Mouse (Mus musculus) forebrain, embryonic 16.5 days (tissue): ENCODE results near the gene Traf3. TPM values are rescaled to one million over a fixed set of nuclear protein-coding genes. Genes with fewer than 3 reads are reported as not detected.

Experiments used
- ATAC-seq: fragments of 200-750 bp; cut with Nextera tagmentation; 2 replicates; pipeline ENCODE4 v1.8.0; 2017; ENCODE audit warnings: mild to moderate bottlenecking, moderate library complexity
- H3K27ac ChIP-seq: fragments of 300-500 bp; sonication (generic); 2 replicates; pipeline ENCODE4 v1.5.1; 2014; ENCODE audit warnings: low read length, control low read depth
- H3K27me3 ChIP-seq: fragments of 300-500 bp; sonication (generic); replicated peaks from 2 replicates; pipeline ENCODE4 v1.6.1; 2014; ENCODE audit warnings: low read length; ENCODE audit not compliant: control insufficient read depth, insufficient read depth
- H3K36me3 ChIP-seq: fragments of 300-500 bp; sonication (generic); 2 replicates; pipeline ENCODE4 v1.6.1; 2014; ENCODE audit not compliant: control insufficient read depth, insufficient read depth
- H3K4me1 ChIP-seq: fragments of 300-500 bp; sonication (generic); replicated peaks from 2 replicates; pipeline ENCODE4 v1.6.1; 2014; ENCODE audit warnings: low read length; ENCODE audit not compliant: control insufficient read depth, insufficient read depth
- H3K4me2 ChIP-seq: fragments of 300-500 bp; sonication (generic); 2 replicates; pipeline ENCODE4 v1.6.1; 2014; ENCODE audit warnings: mild to moderate bottlenecking, low read length, control low read depth
- H3K4me3 ChIP-seq: fragments of 300-500 bp; sonication (generic); replicated peaks from 2 replicates; pipeline ENCODE4 v1.5.1; 2014; ENCODE audit warnings: mild to moderate bottlenecking, low read length, control low read depth
- H3K9ac ChIP-seq: fragments of 300-500 bp; sonication (generic); replicated peaks from 2 replicates; pipeline ENCODE4 v1.6.1; 2014; ENCODE audit warnings: low read depth, low read length, control low read depth
- H3K9me3 ChIP-seq: fragments of 300-500 bp; sonication (generic); 2 replicates; pipeline ENCODE4 v1.6.1; 2016; ENCODE audit warnings: low read length; ENCODE audit not compliant: control insufficient read depth
- WGBS: fragments of 180-500 bp; shearing (Covaris S2); extraction: QIAGEN DNeasy Blood & Tissue Kit; methylation state at CpG from one replicate; pipeline ENCODE4 v1.1.7; 2014; 5-methylcytosine and 5-hydroxymethylcytosine counted together
- polyA plus RNA-seq: library from polyadenylated mRNA; unstranded; fragments of >200 nt; fragmentation: Nextera tagmentation; extraction: Ambion mirVana; gene quantifications from 2 replicates; pipeline ENCODE4 v1.2.1, GENCODE M21; 2015

The Traf3 gene
- polyA plus RNA-seq, 1 experiment from 2014 or later = 15.8 TPM

- Histone ChIP-seq H3K4me3 (peak overlapping the region; percentile 49), H3K9me3 (peaks cover 6% of the 10 kb centered on the region), H3K4me1 (peaks cover 22% of the 10 kb centered on the region), H3K27me3 (peaks cover 77% of the 10 kb centered on the region), H3K4me2 (peak overlapping the region; percentile 83), H3K36me3 (no peaks in the 10 kb centered on the region), H3K27ac (no peak overlapping the region), H3K9ac (peak overlapping the region; percentile 42)
- 3% methylated on average over 28 of the region's 28 CpGs for WGBS
- peak; percentile 41 for ATAC-seq
Observed at GRCm38 (mm10) chr12:111274006-111274405, 107.8 kb downstream of the Traf3 start.

- Histone ChIP-seq H3K27ac (no peak overlapping the region), H3K36me3 (no peaks in the 10 kb centered on the region), H3K4me2 (peak overlapping the region; percentile 83), H3K4me3 (peak overlapping the region; percentile 49), H3K27me3 (peaks cover 76% of the 10 kb centered on the region), H3K4me1 (peaks cover 22% of the 10 kb centered on the region), H3K9me3 (peaks cover 9% of the 10 kb centered on the region), H3K9ac (peak overlapping the region; percentile 42)
- 4% methylated on average over 80 of the region's 80 CpGs for WGBS
- peak; percentile 34; the same call in 1 of the 2 replicates for ATAC-seq
Observed at GRCm38 (mm10) chr12:111274447-111275149, 108.4 kb downstream of the Traf3 start.

GRCm38 (mm10) chr12:111275150-111275841 is 109.1 kb downstream of the Traf3 start:
- peak overlapping the region; percentile 42 for H3K9ac ChIP-seq
- no peaks in the 10 kb centered on the region for H3K36me3 ChIP-seq
- no peak for ATAC-seq
- peaks cover 69% of the 10 kb centered on the region for H3K27me3 ChIP-seq
- peaks cover 22% of the 10 kb centered on the region for H3K4me1 ChIP-seq
- H3K4me3 ChIP-seq = peak overlapping the region; percentile 49
- H3K9me3 ChIP-seq = peaks cover 9% of the 10 kb centered on the region
- WGBS = under 1% methylated on average over 57 of the region's 58 CpGs
- no peak overlapping the region for H3K27ac ChIP-seq
- peak overlapping the region; percentile 83 for H3K4me2 ChIP-seq

- H3K36me3 ChIP-seq = no peaks in the 10 kb centered on the region
- H3K9me3 ChIP-seq = peaks cover 9% of the 10 kb centered on the region
- ATAC-seq = no peak
- H3K4me2 ChIP-seq = no peak overlapping the region
- WGBS = 59% methylated on average over 6 of the region's 6 CpGs
- no peak overlapping the region for H3K27ac ChIP-seq
- no peak overlapping the region for H3K9ac ChIP-seq
- no peak overlapping the region for H3K4me3 ChIP-seq
- H3K4me1 ChIP-seq = peaks cover 22% of the 10 kb centered on the region
- peaks cover 59% of the 10 kb centered on the region for H3K27me3 ChIP-seq
Observed at GRCm38 (mm10) chr12:111276371-111276770, 110.2 kb downstream of the Traf3 start.

- Histone ChIP-seq H3K4me1 (no peaks in the 10 kb centered on the region), H3K4me2 (no peak overlapping the region), H3K36me3 (no peaks in the 10 kb centered on the region), H3K27ac (no peak overlapping the region), H3K4me3 (no peak overlapping the region), H3K9me3 (peaks cover 6% of the 10 kb centered on the region), H3K9ac (no peak overlapping the region), H3K27me3 (no peaks in the 10 kb centered on the region)
- 60% methylated on average over 4 of the region's 4 CpGs for WGBS
- ATAC-seq = no peak
Observed at GRCm38 (mm10) chr12:111283573-111283972, 117.4 kb downstream of the Traf3 start.

- Histone ChIP-seq H3K27me3 (no peaks in the 10 kb centered on the region), H3K36me3 (no peaks in the 10 kb centered on the region), H3K4me3 (no peak overlapping the region), H3K4me1 (no peaks in the 10 kb centered on the region), H3K27ac (no peak overlapping the region), H3K4me2 (peak overlapping the region; percentile 13; the same call in 1 of the 2 replicates), H3K9me3 (no peaks in the 10 kb centered on the region), H3K9ac (no peak overlapping the region)
- 29% methylated on average over 10 of the region's 10 CpGs for WGBS
- ATAC-seq = no peak
Observed at GRCm38 (mm10) chr12:111284532-111284931, 118.4 kb downstream of the Traf3 start.

GRCm38 (mm10) chr12:111293025-111293424 is 126.9 kb downstream of the Traf3 start:
- no peak for ATAC-seq
- H3K4me2 ChIP-seq = no peak overlapping the region
- no peak overlapping the region for H3K4me3 ChIP-seq
- no peaks in the 10 kb centered on the region for H3K4me1 ChIP-seq
- H3K36me3 ChIP-seq = peaks cover 32% of the 10 kb centered on the region
- no peak overlapping the region for H3K27ac ChIP-seq
- WGBS = 90% methylated on average over 12 of the region's 12 CpGs
- no peak overlapping the region for H3K9ac ChIP-seq
- no peaks in the 10 kb centered on the region for H3K27me3 ChIP-seq
- H3K9me3 ChIP-seq = no peaks in the 10 kb centered on the region

GRCm38 (mm10) chr12:111301322-111302017 is 135.3 kb downstream of the Traf3 start:
- H3K27ac ChIP-seq = no peak overlapping the region
- no peaks in the 10 kb centered on the region for H3K4me1 ChIP-seq
- no peaks in the 10 kb centered on the region for H3K9me3 ChIP-seq
- no peak overlapping the region for H3K9ac ChIP-seq
- H3K36me3 ChIP-seq = peaks cover 44% of the 10 kb centered on the region
- H3K4me2 ChIP-seq = no peak overlapping the region
- no peaks in the 10 kb centered on the region for H3K27me3 ChIP-seq
- ATAC-seq = no peak
- 94% methylated on average over 27 of the region's 27 CpGs for WGBS
- H3K4me3 ChIP-seq = no peak overlapping the region

GRCm38 (mm10) chr12:111302018-111302345 is 135.8 kb downstream of the Traf3 start:
- Histone ChIP-seq H3K4me2 (no peak overlapping the region), H3K4me1 (no peaks in the 10 kb centered on the region), H3K4me3 (no peak overlapping the region), H3K27me3 (no peaks in the 10 kb centered on the region), H3K9ac (no peak overlapping the region), H3K36me3 (peaks cover 44% of the 10 kb centered on the region), H3K27ac (no peak overlapping the region), H3K9me3 (no peaks in the 10 kb centered on the region)
- no peak for ATAC-seq
- WGBS = 95% methylated on average over 14 of the region's 14 CpGs
